Mouse (Mus musculus): ENCODE measurements at regions not wholly inside any gene's neighbourhood (a gene's known extent, or its start where the extent isn't known, plus 50 kb on each side); places are given as distances from the start of the nearest gene placed in this dataset.

DNA sequence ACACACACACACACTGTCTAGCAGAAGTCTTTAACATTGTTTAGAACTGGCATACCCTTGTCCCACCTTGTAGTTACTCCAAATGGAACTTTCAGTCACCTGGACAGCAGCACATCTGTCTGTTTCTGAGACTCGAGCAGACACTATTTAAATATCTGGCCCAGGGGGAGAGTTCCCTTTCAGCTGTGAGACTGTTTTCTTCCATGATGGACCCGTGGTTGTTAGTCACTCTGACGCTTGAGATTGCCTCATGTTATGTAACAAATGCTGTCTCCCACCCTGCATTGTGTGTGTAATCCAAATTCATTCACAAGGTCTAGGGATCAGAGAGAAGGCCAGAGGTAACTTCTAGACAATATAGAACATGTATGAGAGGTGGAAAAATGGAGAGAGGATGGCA, 174.2 kb downstream of the Otol1 start:
- Histone ChIP-seq H3K27ac (ENCODE audit: control insufficient read depth, insufficient read depth, low read depth, low read length, poor library complexity) (no peak overlapping the region), H3K4me1 (ENCODE audit: control insufficient read depth, insufficient read depth, low read length) (no peaks in the 10 kb centered on the region), H3K4me3 (replicated peaks; ENCODE audit: control insufficient read depth, low read depth, low read length) (no peak overlapping the region)
- no peak for TF ChIP-seq POLR2A (IDR thresholded peaks at IDR 0.05; ENCODE audit: borderline replicate concordance, control insufficient read depth, low read depth, low read length)
- no peak for TF ChIP-seq CTCF (IDR thresholded peaks at IDR 0.05; ENCODE audit: control insufficient read depth, insufficient read depth, low read length)
- 53% methylated on average over 3 of the region's 3 CpGs for WGBS

DNA sequence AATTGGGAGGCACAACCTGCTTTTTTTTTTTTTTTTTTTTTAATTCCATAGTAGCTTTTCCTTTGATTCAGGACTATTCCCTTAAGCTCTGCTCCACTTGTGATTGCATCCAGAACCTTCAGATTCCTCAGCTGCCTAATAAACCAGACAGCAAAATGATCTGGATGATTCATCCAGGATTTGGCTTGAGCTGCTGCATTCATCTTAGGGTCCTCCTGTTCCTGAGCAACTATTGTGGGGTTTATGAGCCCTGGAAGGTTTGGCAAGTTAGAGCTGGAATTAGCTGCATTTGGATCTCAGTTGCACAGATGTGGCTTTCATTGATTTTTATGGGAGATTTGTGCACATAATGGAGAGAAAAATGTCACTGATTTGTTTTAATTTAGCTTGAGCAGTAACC, 183.3 kb downstream of the Otol1 start:
- Histone ChIP-seq H3K4me1 (ENCODE audit: control insufficient read depth, insufficient read depth, low read length) (no peaks in the 10 kb centered on the region), H3K4me3 (replicated peaks; ENCODE audit: control insufficient read depth, low read depth, low read length) (no peak overlapping the region), H3K27ac (ENCODE audit: control insufficient read depth, insufficient read depth, low read depth, low read length, poor library complexity) (no peak overlapping the region)
- no peak for TF ChIP-seq POLR2A (IDR thresholded peaks at IDR 0.05; ENCODE audit: borderline replicate concordance, control insufficient read depth, low read depth, low read length)
- no peak for TF ChIP-seq CTCF (IDR thresholded peaks at IDR 0.05; ENCODE audit: control insufficient read depth, insufficient read depth, low read length)

DNA sequence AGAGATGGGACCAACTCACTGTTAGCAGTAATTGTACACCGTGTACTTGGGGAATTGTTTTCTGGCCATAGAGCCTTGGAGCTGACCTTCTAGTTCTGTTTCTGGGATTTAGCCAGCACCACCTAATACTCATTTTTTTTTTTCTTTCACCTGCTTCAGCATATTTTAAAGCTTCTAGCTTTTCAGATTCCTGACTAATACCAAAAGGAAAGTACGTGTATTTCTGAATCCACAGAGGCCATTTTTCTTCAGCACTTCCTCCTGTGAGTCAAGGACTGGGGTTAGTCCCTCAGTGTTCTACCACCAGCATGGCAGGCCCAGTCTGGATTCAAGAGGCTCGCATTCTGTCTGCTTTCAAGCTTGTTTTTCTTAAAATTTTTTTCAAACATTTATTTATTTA, 189.3 kb downstream of the Otol1 start:
- TF ChIP-seq POLR2A (IDR thresholded peaks at IDR 0.05; ENCODE audit: borderline replicate concordance, control insufficient read depth, low read depth, low read length) (no peak), CTCF (IDR thresholded peaks at IDR 0.05; ENCODE audit: control insufficient read depth, insufficient read depth, low read length) (no peak)
- H3K27ac ChIP-seq (ENCODE audit: control insufficient read depth, insufficient read depth, low read depth, low read length, poor library complexity) = no peak overlapping the region
- H3K4me3 ChIP-seq (replicated peaks; ENCODE audit: control insufficient read depth, low read depth, low read length) = no peak overlapping the region
- 75% methylated on average over 3 of the region's 3 CpGs for WGBS
- no peaks in the 10 kb centered on the region for H3K4me1 ChIP-seq (ENCODE audit: control insufficient read depth, insufficient read depth, low read length)

DNA sequence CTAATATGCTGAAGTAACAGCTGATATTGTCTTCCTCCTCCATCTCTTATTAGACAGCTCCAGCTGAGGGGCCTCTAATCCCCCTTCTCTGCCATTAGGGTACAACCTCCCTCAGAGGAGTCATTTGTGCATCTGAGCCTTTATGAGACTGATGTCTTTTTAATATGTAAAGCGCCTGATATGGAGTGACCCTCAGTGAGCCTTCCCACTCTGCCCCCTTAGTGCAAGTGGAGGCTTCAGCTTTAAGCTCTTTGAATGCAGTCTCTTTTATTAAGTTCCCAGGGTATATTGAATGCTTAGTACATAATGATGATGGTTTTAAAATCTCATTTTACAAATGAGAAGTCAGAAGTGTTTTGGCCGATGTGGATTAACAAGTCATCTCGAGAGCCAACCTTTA, 191.5 kb downstream of the Otol1 start:
- no peaks in the 10 kb centered on the region for H3K4me1 ChIP-seq (ENCODE audit: control insufficient read depth, insufficient read depth, low read length)
- WGBS = 77% methylated on average over 3 of the region's 3 CpGs
- no peak overlapping the region for H3K4me3 ChIP-seq (replicated peaks; ENCODE audit: control insufficient read depth, low read depth, low read length)
- no peak overlapping the region for H3K27ac ChIP-seq (ENCODE audit: control insufficient read depth, insufficient read depth, low read depth, low read length, poor library complexity)
- TF ChIP-seq CTCF (IDR thresholded peaks at IDR 0.05; ENCODE audit: control insufficient read depth, insufficient read depth, low read length) (no peak), POLR2A (IDR thresholded peaks at IDR 0.05; ENCODE audit: borderline replicate concordance, control insufficient read depth, low read depth, low read length) (no peak)

DNA sequence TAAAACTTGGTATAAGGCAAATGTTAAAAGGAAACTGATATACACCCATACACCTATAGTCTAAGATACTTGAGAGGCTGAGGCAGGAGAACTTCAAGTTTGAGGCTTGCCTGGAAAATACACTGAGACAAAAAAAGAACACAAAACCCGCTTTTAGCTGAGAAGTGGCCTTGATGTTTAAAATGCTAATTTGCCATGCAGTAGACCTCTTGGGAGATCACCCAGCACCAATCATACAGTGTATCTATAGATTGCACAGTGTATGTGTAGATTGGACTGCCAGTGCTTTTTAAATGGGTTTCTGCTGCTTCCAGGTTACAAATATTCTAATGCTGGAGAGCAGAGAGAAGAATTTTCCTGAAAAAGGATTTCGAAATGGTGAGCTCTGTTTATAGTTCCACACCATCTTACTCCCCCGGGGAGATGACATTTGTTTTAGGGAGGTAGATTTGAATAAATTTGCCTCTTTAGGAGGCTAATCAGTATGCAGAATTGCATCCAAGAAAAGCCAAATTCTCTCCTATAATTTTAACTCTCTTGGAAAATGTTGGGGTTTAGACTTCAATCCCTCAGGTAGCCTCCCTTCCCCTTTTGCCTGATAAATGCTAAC, 194.0 kb downstream of the Otol1 start:
- Histone ChIP-seq H3K4me3 (replicated peaks; ENCODE audit: control insufficient read depth, low read depth, low read length) (no peak overlapping the region), H3K27ac (ENCODE audit: control insufficient read depth, insufficient read depth, low read depth, low read length, poor library complexity) (no peak overlapping the region)
- WGBS = 76% methylated on average over 3 of the region's 3 CpGs

DNA sequence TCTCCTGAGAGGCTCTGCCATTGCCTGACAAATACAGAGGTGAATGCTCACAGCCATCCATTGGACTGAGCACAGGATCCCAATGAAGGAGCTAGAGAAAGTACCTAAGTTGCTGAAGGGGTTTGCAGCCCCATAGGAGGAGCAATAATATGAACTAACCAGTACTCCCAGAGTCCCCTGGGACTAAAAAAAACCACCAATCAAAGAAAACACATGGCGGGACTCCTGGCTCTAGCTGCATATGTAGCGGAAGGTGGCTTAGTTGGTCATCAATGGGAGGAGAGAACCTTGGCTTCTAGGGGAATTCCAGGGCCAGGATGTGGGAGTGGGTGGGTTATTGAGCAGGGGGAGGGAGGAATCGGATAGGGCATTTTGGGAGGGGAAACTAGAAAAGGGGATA, 207.8 kb downstream of the Otol1 start:
- WGBS = 67% methylated on average over 3 of the region's 3 CpGs
- TF ChIP-seq POLR2A (IDR thresholded peaks at IDR 0.05; ENCODE audit: borderline replicate concordance, control insufficient read depth, low read depth, low read length) = no peak
- TF ChIP-seq CTCF (IDR thresholded peaks at IDR 0.05; ENCODE audit: control insufficient read depth, insufficient read depth, low read length) = no peak
- no peaks in the 10 kb centered on the region for H3K4me1 ChIP-seq (ENCODE audit: control insufficient read depth, insufficient read depth, low read length)
- H3K27ac ChIP-seq (ENCODE audit: control insufficient read depth, insufficient read depth, low read depth, low read length, poor library complexity) = no peak overlapping the region
- no peak overlapping the region for H3K4me3 ChIP-seq (replicated peaks; ENCODE audit: control insufficient read depth, low read depth, low read length)

More for the DNA sequence above, 194.0 kb downstream of the Otol1 start:
- TF ChIP-seq CTCF (IDR thresholded peaks at IDR 0.05; ENCODE audit: control insufficient read depth, insufficient read depth, low read length) (no peak), POLR2A (IDR thresholded peaks at IDR 0.05; ENCODE audit: borderline replicate concordance, control insufficient read depth, low read depth, low read length) (no peak)
- H3K4me1 ChIP-seq (ENCODE audit: control insufficient read depth, insufficient read depth, low read length) = no peaks in the 10 kb centered on the region

DNA sequence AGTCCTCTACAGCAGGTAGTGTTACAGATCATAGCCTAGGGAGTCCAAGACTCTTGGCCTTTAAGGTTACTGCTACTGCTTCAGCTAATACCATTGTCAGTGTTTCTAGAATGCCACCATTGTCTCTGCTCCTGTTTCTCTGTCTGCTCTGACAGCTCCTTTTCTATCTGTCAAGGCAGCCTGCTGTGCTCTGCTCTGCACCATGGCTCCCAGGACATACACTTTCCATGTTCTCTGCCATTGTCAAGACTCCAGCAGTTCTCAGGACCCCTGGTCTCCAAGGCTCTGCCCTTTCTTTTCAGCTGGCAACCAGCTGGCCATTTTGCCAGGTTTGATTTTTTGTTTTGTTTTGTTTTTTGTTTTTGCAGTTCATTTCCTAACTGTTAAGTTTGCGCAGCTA, 208.7 kb downstream of the Otol1 start:
- H3K4me3 ChIP-seq (replicated peaks; ENCODE audit: control insufficient read depth, low read depth, low read length) = no peak overlapping the region
- TF ChIP-seq CTCF (IDR thresholded peaks at IDR 0.05; ENCODE audit: control insufficient read depth, insufficient read depth, low read length) (no peak), POLR2A (IDR thresholded peaks at IDR 0.05; ENCODE audit: borderline replicate concordance, control insufficient read depth, low read depth, low read length) (no peak)
- no peaks in the 10 kb centered on the region for H3K4me1 ChIP-seq (ENCODE audit: control insufficient read depth, insufficient read depth, low read length)
- H3K27ac ChIP-seq (ENCODE audit: control insufficient read depth, insufficient read depth, low read depth, low read length, poor library complexity) = no peak overlapping the region
- WGBS = 82% methylated on average over 1 of the region's 1 CpGs

DNA sequence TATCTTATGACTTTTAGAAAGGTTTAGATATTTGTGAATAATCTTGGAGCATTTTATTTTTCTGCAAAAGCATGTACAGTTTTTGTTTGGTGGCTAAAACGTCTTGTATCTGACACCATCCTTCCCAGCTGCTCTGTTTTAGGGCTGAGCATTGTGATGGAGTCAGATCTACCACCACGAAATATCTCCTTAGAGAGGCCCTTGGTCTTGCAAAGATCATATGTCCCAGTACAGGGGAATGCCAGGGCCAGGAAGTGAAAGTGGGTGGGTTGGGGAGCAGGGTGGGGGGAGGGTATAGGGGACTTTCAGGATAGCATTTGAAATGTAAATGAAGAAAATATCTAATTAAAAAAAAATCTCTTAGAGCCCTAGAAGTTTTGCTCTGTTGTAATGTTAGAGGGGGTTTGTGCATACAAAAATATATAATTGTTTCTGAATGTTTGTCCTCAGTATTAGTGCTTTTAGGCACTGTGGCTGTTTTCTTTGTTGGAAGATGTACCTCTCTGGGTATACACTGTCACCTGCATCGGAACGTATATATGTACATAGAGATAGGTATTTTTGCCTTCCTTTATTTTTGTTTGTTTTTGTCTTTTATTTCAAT, 211.4 kb downstream of the Otol1 start:
- WGBS = 76% methylated on average over 4 of the region's 4 CpGs
- no peak for TF ChIP-seq POLR2A (IDR thresholded peaks at IDR 0.05; ENCODE audit: borderline replicate concordance, control insufficient read depth, low read depth, low read length)
- TF ChIP-seq CTCF (IDR thresholded peaks at IDR 0.05; ENCODE audit: control insufficient read depth, insufficient read depth, low read length) = no peak

More for the DNA sequence above, 211.4 kb downstream of the Otol1 start:
- Histone ChIP-seq H3K4me3 (replicated peaks; ENCODE audit: control insufficient read depth, low read depth, low read length) (no peak overlapping the region), H3K4me1 (ENCODE audit: control insufficient read depth, insufficient read depth, low read length) (no peaks in the 10 kb centered on the region), H3K27ac (ENCODE audit: control insufficient read depth, insufficient read depth, low read depth, low read length, poor library complexity) (no peak overlapping the region)
